Mouse (Mus musculus): Measurements from ENCODE around the gene Sema4g. TPM values are rescaled to one million over a fixed set of nuclear protein-coding genes. Genes with fewer than 3 reads are reported as not detected.

Sema4g gene
- polyA plus RNA-seq, 1 experiment from 2014 or later: 5.9 TPM

DNA sequence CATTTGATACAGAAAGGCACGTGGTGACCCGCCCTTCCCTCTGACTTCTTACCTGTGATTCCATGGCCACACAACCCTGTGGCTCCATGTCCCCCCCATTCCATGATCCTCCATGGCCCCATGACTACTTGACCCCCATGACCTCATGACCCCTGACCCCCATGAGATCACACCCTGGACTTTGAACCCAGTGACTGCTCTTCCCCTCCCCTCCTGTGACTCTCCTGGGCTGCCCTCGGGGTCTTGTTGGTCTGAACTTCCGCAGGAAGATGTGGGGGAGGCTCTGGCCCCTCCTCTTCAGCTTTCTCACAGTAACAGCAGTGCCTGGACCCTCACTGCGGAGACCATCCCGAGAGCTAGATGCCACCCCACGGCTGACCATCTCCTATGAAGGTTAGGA, 3.3 kb downstream of the Sema4g start:
- no peak overlapping the region for H3K4me2 ChIP-seq (ENCODE audit: low read depth, severe bottlenecking)
- H3K4me1 ChIP-seq (ENCODE audit: control insufficient read depth, insufficient read depth, low read length): peaks cover 15% of the 10 kb centered on the region
- no peak for ATAC-seq (ENCODE audit: insufficient number of reproducible peaks, low FRiP score, low TSS enrichment, low read depth)
- no peaks in the 10 kb centered on the region for H3K27me3 ChIP-seq (ENCODE audit: control insufficient read depth, insufficient read depth, low read length)
- H3K9me3 ChIP-seq (ENCODE audit: control insufficient read depth, low read length): no peaks in the 10 kb centered on the region
- no peak overlapping the region for H3K4me3 ChIP-seq (ENCODE audit: low read depth, low read length)
- no peak overlapping the region for H3K9ac ChIP-seq (ENCODE audit: low read length)
- no peaks in the 10 kb centered on the region for H3K36me3 ChIP-seq (ENCODE audit: control insufficient read depth, insufficient read depth, low read length)
- DNase-seq (ENCODE audit: low spot score): no peak
- H3K27ac ChIP-seq (replicated peaks; ENCODE audit: low read depth, low read length): no peak overlapping the region
- WGBS: 34% methylated on average over 7 of the region's 7 CpGs

DNA sequence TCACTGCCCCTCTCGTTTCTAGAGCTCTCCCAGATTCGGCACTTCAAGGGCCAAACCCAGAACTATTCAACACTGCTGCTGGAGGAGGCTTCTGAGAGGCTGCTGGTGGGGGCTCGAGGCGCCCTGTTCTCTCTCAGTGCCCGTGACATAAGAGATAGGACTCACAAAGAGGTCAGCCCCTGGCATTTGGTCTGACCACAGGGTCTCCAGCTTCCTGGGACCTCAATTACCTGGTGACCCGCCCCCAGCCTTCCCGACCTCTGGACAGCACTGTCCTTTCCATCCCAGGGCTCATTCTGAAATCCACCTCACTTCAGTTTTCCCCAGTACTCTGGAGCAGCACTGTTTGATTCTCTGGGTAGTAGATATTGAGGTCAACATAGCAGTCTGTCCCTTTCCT, 3.8 kb downstream of the Sema4g start:
- ATAC-seq (ENCODE audit: insufficient number of reproducible peaks, low FRiP score, low TSS enrichment, low read depth) (no peak), DNase-seq (ENCODE audit: low spot score) (no peak)
- 43% methylated on average over 7 of the region's 7 CpGs for WGBS
- H3K36me3 ChIP-seq (ENCODE audit: control insufficient read depth, insufficient read depth, low read length): peaks cover 1% of the 10 kb centered on the region; the same call in 1 of the 2 replicates
- no peak overlapping the region for H3K4me3 ChIP-seq (ENCODE audit: low read depth, low read length)
- peaks cover 15% of the 10 kb centered on the region for H3K4me1 ChIP-seq (ENCODE audit: control insufficient read depth, insufficient read depth, low read length)
- no peaks in the 10 kb centered on the region for H3K9me3 ChIP-seq (ENCODE audit: control insufficient read depth, low read length)
- H3K9ac ChIP-seq (ENCODE audit: low read length): no peak overlapping the region
- H3K4me2 ChIP-seq (ENCODE audit: low read depth, severe bottlenecking): no peak overlapping the region
- H3K27me3 ChIP-seq (ENCODE audit: control insufficient read depth, insufficient read depth, low read length): no peaks in the 10 kb centered on the region
- H3K27ac ChIP-seq (replicated peaks; ENCODE audit: low read depth, low read length): no peak overlapping the region

DNA sequence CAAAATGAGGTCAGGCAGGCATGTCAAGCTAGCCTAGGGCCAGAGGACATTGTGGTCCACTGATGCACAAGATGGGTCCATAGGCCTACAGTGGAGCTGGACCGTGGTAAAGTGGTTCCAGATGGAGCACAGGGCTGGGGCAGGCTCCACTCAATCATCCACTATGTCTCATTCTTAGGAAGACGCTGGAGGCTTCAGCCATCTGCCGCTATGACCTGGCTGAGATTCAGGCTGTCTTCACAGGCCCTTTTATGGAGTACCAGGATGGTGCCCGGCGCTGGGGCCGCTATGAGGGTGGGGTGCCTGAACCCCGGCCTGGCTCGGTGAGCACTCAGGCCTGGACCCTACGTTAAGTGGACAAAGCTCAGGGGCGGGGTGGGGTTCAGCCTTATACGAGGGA, 8.9 kb downstream of the Sema4g start:
- Histone ChIP-seq H3K4me2 (ENCODE audit: low read depth, severe bottlenecking) (no peak overlapping the region), H3K36me3 (ENCODE audit: control insufficient read depth, insufficient read depth, low read length) (peaks cover 6% of the 10 kb centered on the region; the same call in 1 of the 2 replicates), H3K27me3 (ENCODE audit: control insufficient read depth, insufficient read depth, low read length) (no peaks in the 10 kb centered on the region), H3K4me3 (ENCODE audit: low read depth, low read length) (no peak overlapping the region), H3K4me1 (ENCODE audit: control insufficient read depth, insufficient read depth, low read length) (no peaks in the 10 kb centered on the region), H3K9ac (ENCODE audit: low read length) (no peak overlapping the region), H3K9me3 (ENCODE audit: control insufficient read depth, low read length) (no peaks in the 10 kb centered on the region), H3K27ac (replicated peaks; ENCODE audit: low read depth, low read length) (no peak overlapping the region)
- ATAC-seq (ENCODE audit: insufficient number of reproducible peaks, low FRiP score, low TSS enrichment, low read depth) (no peak), DNase-seq (ENCODE audit: low spot score) (no peak)
- 80% methylated on average over 11 of the region's 11 CpGs for WGBS

DNA sequence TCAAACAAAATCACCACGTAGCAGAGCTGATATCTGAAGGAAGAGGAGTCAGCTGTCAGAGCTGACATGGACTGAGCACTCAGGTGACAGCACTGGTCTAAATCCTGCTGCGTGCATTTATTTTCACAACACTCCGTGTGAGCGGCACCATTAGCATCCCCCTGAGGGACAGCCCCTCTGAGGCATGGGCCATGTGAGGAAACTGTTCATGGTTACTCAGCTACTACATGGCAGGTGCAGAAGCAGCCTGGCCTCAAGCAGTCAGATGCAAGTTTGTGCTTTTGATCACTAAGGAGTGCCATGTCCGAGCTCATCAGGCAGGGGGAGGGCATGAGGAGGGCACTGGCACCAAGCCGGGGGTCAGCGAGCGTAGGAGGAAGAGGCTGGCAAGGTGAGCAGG, 10.7 kb downstream of the Sema4g start:
- no peaks in the 10 kb centered on the region for H3K27me3 ChIP-seq (ENCODE audit: control insufficient read depth, insufficient read depth, low read length)
- H3K4me1 ChIP-seq (ENCODE audit: control insufficient read depth, insufficient read depth, low read length): no peaks in the 10 kb centered on the region
- H3K9me3 ChIP-seq (ENCODE audit: control insufficient read depth, low read length): no peaks in the 10 kb centered on the region
- H3K9ac ChIP-seq (ENCODE audit: low read length): no peak overlapping the region
- peaks cover 9% of the 10 kb centered on the region; the same call in 1 of the 2 replicates for H3K36me3 ChIP-seq (ENCODE audit: control insufficient read depth, insufficient read depth, low read length)
- whole genome bisulfite sequencing: 86% methylated on average over 8 of the region's 8 CpGs
- no peak for ATAC-seq (ENCODE audit: insufficient number of reproducible peaks, low FRiP score, low TSS enrichment, low read depth)
- H3K4me2 ChIP-seq (ENCODE audit: low read depth, severe bottlenecking): no peak overlapping the region
- H3K27ac ChIP-seq (replicated peaks; ENCODE audit: low read depth, low read length): no peak overlapping the region
- DNase-seq (ENCODE audit: low spot score): no peak
- no peak overlapping the region for H3K4me3 ChIP-seq (ENCODE audit: low read depth, low read length)

DNA sequence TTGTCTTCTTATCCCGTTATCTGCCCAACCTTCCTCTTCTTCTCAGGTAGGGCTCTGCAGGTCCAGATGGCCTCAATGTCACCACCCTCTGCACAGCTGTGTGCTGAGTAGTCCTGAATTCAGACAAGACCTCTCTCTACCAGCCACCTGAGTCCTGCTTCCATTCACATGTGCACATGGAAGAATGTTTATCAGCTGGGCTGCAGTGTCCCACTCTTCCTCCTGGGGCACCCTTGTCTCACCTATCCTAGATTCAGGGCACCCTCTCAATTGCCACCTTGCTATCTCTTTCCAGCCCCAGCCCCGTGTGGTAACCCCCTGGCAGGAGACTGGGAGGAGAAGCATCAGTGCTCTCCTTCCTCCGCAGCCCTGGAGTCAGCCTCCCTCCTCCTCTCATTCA, 13.4 kb downstream of the Sema4g start:
- Histone ChIP-seq H3K27ac (replicated peaks; ENCODE audit: low read depth, low read length) (no peak overlapping the region), H3K4me1 (ENCODE audit: control insufficient read depth, insufficient read depth, low read length) (peaks cover 10% of the 10 kb centered on the region), H3K9me3 (ENCODE audit: control insufficient read depth, low read length) (no peaks in the 10 kb centered on the region), H3K27me3 (ENCODE audit: control insufficient read depth, insufficient read depth, low read length) (no peaks in the 10 kb centered on the region), H3K9ac (ENCODE audit: low read length) (no peak overlapping the region), H3K4me3 (ENCODE audit: low read depth, low read length) (no peak overlapping the region), H3K4me2 (ENCODE audit: low read depth, severe bottlenecking) (no peak overlapping the region), H3K36me3 (ENCODE audit: control insufficient read depth, insufficient read depth, low read length) (peaks cover 9% of the 10 kb centered on the region; the same call in 1 of the 2 replicates)
- ATAC-seq (ENCODE audit: insufficient number of reproducible peaks, low FRiP score, low TSS enrichment, low read depth): no peak
- DNase-seq (ENCODE audit: low spot score): no peak
- 59% methylated on average over 3 of the region's 3 CpGs for WGBS

DNA sequence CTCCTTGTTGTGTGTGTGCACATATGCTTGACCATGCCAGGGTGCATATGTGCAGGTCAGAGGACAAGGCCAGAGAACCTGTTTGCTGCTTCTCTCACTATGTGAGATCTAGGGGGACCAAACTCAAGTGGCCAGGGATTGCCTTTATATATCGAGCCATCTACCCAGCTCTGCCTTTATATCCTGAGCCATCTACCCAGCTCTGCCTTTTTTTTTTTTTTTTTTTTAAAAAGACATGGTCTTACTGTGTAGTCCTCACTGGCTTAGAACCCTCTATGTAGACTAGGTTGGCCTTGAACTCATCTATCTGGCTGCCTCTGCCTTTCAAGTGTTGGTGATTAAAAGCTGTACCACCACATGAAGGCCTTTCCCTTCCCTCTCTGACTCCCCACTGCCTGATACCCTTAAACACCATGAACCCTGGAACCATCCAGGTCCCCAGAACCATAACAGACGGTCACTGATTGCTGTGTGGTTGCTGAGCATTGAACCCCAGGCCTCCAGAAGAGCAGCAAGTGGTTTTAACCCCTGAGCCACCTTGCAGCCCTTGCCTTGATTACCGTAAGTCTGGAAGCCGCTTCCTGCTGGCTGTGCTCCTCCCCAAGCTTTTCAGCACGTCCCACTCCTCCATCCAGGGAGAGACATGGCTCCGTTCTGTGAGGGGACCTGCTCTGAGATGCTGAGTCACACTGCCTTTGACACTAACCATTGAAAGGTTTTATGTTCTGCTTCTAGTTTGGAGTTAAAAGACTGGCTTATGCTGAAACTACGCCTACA, 15.0 kb downstream of the Sema4g start:
- no peak for DNase-seq (ENCODE audit: low spot score)
- H3K4me2 ChIP-seq (ENCODE audit: low read depth, severe bottlenecking): no peak overlapping the region
- H3K9me3 ChIP-seq (ENCODE audit: control insufficient read depth, low read length): no peaks in the 10 kb centered on the region
- H3K27me3 ChIP-seq (ENCODE audit: control insufficient read depth, insufficient read depth, low read length): no peaks in the 10 kb centered on the region
- H3K9ac ChIP-seq (ENCODE audit: low read length): no peak overlapping the region
- H3K4me3 ChIP-seq (ENCODE audit: low read depth, low read length): no peak overlapping the region
- peaks cover 10% of the 10 kb centered on the region for H3K4me1 ChIP-seq (ENCODE audit: control insufficient read depth, insufficient read depth, low read length)
- H3K27ac ChIP-seq (replicated peaks; ENCODE audit: low read depth, low read length): no peak overlapping the region
- no peak for ATAC-seq (ENCODE audit: insufficient number of reproducible peaks, low FRiP score, low TSS enrichment, low read depth)
- 90% methylated on average over 7 of the region's 7 CpGs for WGBS
- H3K36me3 ChIP-seq (ENCODE audit: control insufficient read depth, insufficient read depth, low read length): 0 out of 2 replicates have a peak, but pooled peaks cover 5% of the 10 kb centered on the region

DNA sequence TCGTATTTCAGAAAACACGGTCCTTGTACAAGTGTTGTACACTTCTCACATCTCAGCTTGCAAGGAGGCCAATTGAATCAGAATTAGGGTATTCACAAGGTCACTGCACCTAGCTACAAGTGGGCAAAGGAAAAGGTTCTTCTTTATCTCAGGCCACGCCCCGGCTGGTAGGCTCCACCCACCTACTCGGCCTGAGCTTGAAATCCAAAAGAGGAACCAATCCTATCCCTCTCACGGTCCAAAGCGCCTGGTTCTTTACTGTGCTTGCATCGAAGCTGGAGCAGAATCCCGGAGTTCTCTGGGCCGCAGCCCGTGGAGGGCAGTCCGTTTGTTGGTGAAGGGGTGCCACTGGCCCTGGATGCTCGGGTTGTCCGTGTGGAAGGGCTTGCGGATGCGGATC, 16.5 kb downstream of the Sema4g start, which contains the start of gene Twnk:
Gene Twnk, plus strand, starts transcription at position 220 of the 400 bp plus-strand sequence.
- whole genome bisulfite sequencing: 11% methylated on average over 16 of the region's 16 CpGs
- no peak for ATAC-seq (ENCODE audit: insufficient number of reproducible peaks, low FRiP score, low TSS enrichment, low read depth)
- peak within 1 kb of the TSS; percentile 99 for H3K4me3 ChIP-seq (ENCODE audit: low read depth, low read length)

DNA sequence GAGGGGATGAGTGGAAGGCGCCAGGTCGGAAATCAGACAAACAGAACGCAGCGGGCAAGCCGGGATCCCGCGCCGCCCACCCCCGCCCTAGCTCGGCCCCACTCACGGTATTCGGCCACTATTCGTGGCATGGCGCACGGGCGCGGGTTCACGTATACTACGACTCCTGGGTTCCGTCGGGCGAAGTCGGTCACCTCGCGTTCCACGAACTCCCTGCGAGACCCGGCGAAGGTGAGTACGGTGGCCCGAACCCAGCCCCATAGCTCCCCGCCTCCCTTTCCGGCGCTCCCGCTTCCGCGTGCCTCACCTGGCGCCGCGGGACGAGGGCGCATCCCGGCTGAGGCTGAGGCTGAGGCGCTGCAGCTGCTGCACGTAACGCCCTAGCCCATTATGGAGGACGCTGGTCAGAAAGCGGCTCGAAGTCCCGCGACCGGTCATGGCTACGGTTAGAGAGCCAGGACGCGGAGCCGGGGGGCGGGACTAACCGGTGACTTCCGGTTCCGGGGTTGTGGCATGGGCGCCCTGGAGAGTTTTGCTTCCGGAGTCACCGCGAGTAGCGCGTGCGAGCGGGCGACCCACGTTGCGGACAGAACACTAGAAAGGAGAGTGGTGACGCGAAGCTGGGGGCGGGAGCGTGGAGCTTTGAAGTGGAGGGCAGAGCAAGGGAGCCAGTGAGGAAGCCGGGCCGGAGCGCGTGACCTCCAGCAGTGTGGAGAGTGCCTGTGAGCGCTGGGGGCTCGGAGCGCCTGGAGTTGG, 17.2 kb downstream of the Sema4g start, which contains the start of gene Mrpl43:
Gene Mrpl43, minus strand, starts transcription at position 486 of the 756 bp plus-strand sequence.
- DNase-seq (ENCODE audit: low spot score) (peak; percentile 97), ATAC-seq (ENCODE audit: insufficient number of reproducible peaks, low FRiP score, low TSS enrichment, low read depth) (peak; percentile 83)
- under 1% methylated on average over 81 of the region's 82 CpGs for WGBS
- H3K27me3 ChIP-seq (ENCODE audit: control insufficient read depth, insufficient read depth, low read length): no peaks in the 10 kb centered on the region
- peaks cover 10% of the 10 kb centered on the region for H3K4me1 ChIP-seq (ENCODE audit: control insufficient read depth, insufficient read depth, low read length)
- peak within 1 kb of the TSS; percentile 56; the same call in 1 of the 2 replicates for H3K27ac ChIP-seq (replicated peaks; ENCODE audit: low read depth, low read length)
- H3K9ac ChIP-seq (ENCODE audit: low read length): peak within 1 kb of the TSS; percentile 85
- no peaks in the 10 kb centered on the region for H3K9me3 ChIP-seq (ENCODE audit: control insufficient read depth, low read length)
- peaks cover 13% of the 10 kb centered on the region for H3K36me3 ChIP-seq (ENCODE audit: control insufficient read depth, insufficient read depth, low read length)
- peak within 1 kb of the TSS; percentile 94 for H3K4me2 ChIP-seq (ENCODE audit: low read depth, severe bottlenecking)
- H3K4me3 ChIP-seq (ENCODE audit: low read depth, low read length): peak within 1 kb of the TSS; percentile 99

More for the DNA sequence above, 16.5 kb downstream of the Sema4g start, which contains the start of gene Twnk:
- no peaks in the 10 kb centered on the region for H3K9me3 ChIP-seq (ENCODE audit: control insufficient read depth, low read length)
- H3K36me3 ChIP-seq (ENCODE audit: control insufficient read depth, insufficient read depth, low read length): peaks cover 10% of the 10 kb centered on the region
- H3K4me2 ChIP-seq (ENCODE audit: low read depth, severe bottlenecking): peak within 1 kb of the TSS; percentile 94
- no peaks in the 10 kb centered on the region for H3K27me3 ChIP-seq (ENCODE audit: control insufficient read depth, insufficient read depth, low read length)
- H3K4me1 ChIP-seq (ENCODE audit: control insufficient read depth, insufficient read depth, low read length): peaks cover 10% of the 10 kb centered on the region
- H3K9ac ChIP-seq (ENCODE audit: low read length): peak within 1 kb of the TSS; percentile 85
- peak within 1 kb of the TSS; percentile 56; the same call in 1 of the 2 replicates for H3K27ac ChIP-seq (replicated peaks; ENCODE audit: low read depth, low read length)
- peak; percentile 55 for DNase-seq (ENCODE audit: low spot score)

All from limb, embryonic 11.5 days (tissue).